Mouse (Mus musculus) A20 (cell line): Measurements from ENCODE around the gene Klhl28.

Experiments used
- DNase-seq: peaks from one replicate; pipeline ENCODE4 v3.0.0-alpha.2; 2011; ENCODE audit warnings: low read depth, low spot score

Klhl28 gene

GRCm38 (mm10) chr12:64965124-64966026, at the start of gene Klhl28, which contains the start of gene Togaram1:
TSS of gene Klhl28 (minus strand) at chr12:64965534.
TSS of gene Togaram1 (plus strand) at chr12:64965804.
- DNase-seq = peak; percentile 99

DNA sequence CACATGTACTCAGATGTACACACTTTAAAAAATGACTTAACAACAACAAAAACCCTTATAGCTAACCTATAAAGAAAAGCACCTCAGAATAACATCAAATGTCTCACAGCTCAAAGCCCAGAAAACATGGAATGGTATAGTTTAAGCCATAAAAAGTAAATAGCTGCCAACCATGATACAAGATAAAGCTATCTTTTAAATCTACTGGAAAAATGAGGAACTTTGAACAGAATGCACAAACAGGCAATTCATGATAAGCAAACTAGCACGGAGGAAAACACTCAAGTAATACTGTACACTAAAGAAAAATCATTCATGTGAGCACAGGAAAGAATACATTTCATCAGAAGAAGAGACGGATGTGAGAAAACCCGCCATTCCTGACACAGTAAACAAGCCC, 42.4 kb upstream of the Klhl28 start:
- DNase-seq = no peak

GRCm38 (mm10) chr12:64977518-64977917, 12.2 kb upstream of the Klhl28 start:
- DNase-seq = no peak

DNA sequence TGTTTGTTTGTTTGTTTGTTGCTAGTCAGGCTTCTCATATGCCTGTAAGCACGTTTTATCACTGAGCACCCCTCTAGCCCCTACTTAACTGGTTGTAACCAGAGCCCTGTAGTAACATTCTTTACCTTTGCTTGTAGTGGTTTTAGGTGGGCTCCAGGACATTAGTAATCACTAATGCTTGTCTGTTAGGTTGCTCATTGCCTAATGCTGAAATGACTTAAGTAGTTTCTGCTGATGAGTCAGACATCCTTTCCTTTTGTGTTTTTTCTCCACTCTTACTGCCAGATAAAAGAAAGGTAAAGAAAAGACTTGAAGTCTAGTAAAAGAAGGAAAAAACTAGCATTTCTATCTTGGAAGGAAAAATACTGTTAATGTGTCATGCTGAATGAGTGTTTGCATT, 10.9 kb upstream of the Klhl28 start:
- no peak for DNase-seq

- DNase-seq = no peak
Measured at GRCm38 (mm10) chr12:64975558-64975957, 10.2 kb upstream of the Klhl28 start.

- peak; percentile 57 for DNase-seq
Measured at GRCm38 (mm10) chr12:64972063-64972462, 6.7 kb upstream of the Klhl28 start.

DNA sequence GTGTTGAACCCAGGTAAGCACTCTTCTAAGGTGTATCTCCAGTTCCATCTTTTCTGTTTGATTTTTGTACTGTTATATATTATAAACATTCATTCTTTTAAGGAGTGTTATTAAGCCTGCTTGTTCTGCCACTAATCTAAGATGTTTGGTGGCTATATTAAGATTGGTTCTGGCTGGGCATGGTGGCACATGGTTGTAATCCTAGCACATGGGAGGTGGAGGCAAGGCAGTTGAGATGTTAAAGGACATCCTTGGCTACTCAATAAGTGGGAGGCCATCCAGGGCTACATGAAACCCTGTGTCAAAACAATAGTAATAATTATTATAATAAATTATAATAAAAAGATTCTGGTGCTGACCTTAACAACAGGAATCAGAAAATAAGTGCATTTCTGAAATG, 6.1 kb upstream of the Klhl28 start:
- no peak for DNase-seq

DNA sequence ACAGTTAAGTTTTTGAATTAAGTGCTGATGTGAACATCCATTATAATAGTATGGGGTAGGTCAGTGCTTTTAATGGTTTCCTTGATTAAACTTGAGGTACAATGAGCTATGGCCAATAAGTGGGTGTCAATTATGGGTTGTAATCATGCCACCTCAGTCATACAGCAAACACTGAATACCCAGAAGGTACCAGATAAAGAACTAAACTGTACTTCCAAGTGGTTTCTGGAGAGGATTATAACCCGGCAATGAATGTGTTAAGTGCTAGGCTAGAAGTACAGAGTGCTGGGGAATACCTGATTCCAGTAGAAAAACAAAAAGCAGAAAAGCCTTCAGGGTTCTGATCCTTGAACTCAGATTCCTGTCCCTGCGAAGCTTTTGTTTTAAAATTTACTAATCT, 2.7 kb upstream of the Klhl28 start:
- peak; percentile 41 for DNase-seq

GRCm38 (mm10) chr12:64967470-64967869, 2.1 kb upstream of the Klhl28 start:
- peak; percentile 62 for DNase-seq

- DNase-seq = peak; percentile 55
Measured at GRCm38 (mm10) chr12:64966652-64967435, 1.5 kb upstream of the Klhl28 start.

- DNase-seq = peak; percentile 75
Measured at GRCm38 (mm10) chr12:64966101-64966631, 832 bp upstream of the Klhl28 start.

- no peak for DNase-seq
Measured at GRCm38 (mm10) chr12:64964560-64964959, 774 bp downstream of the Klhl28 start.

GRCm38 (mm10) chr12:64937493-64937892, 27.8 kb downstream of the Klhl28 start:
- peak; percentile 40 for DNase-seq

GRCm38 (mm10) chr12:64917578-64918471, 47.5 kb downstream of the Klhl28 start, which contains the start of gene Gm527:
TSS of gene Gm527 (plus strand) at chr12:64917906.
- DNase-seq = peak; percentile 98

DNA sequence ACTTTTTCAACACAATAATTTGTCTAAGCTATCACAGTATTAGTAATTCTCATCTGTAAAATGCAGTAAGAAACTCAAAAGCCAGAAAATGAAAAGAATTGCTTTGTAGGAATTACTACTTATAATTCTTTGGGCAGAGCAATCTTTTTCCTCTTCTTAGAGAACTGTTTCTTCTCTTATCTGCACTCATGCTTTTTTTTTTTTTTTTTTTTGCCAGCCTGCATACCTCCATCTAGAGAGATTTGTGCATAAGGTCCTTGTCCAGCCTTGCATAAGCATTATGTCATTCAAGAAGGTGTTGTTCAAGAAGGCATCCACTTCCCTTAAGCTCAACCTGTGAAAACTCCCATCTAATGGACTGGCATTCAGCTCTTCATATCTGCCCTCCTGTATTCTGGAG, 48.6 kb downstream of the Klhl28 start:
- DNase-seq = no peak

DNA sequence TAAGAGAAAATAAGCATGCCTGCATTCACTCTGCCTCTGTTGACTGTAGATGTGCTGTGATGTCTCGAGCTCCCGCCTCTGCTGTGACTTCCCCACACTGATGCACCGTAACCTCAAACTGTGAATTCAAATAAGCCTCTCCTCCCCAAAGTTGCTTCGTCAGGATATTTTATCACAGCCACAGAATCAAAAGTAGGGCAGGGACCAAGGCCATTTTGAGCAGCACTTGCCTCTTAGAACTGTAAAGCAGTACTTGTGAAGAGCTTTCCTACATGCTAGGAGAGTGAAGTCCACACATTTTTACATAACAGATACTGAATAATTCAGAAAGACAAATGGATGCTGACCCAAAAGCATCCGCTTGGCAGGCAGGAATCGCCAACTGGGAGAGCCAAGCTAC, 52.3 kb downstream of the Klhl28 start:
- DNase-seq = no peak

GRCm38 (mm10) chr12:64903186-64903585, 62.1 kb downstream of the Klhl28 start:
- no peak for DNase-seq

- no peak for DNase-seq
Measured at GRCm38 (mm10) chr12:64902506-64902905, 62.8 kb downstream of the Klhl28 start.

- DNase-seq = peak; percentile 62
Measured at GRCm38 (mm10) chr12:64897060-64897730, 68.1 kb downstream of the Klhl28 start.
